Mouse (Mus musculus): ENCODE data around the gene Tns1. TPM values are rescaled to one million over a fixed set of nuclear protein-coding genes. Genes with fewer than 3 reads are reported as not detected.

Tns1 gene
- polyA plus RNA-seq, 1 experiment from 2014 or later = 9.3 TPM

GRCm38 (mm10) chr1:74029669-74030068 lies 94.6 kb downstream of the Tns1 start:
- H3K4me3 ChIP-seq (ENCODE audit: low read depth, low read length) = no peak overlapping the region
- H3K27ac ChIP-seq (ENCODE audit: low read depth, low read length) = no peak overlapping the region
- no peak for DNase-seq (ENCODE audit: low spot score, missing footprints)
- H3K36me3 ChIP-seq (ENCODE audit: control insufficient read depth, insufficient read depth, low read length) = no peaks in the 10 kb centered on the region
- no peaks in the 10 kb centered on the region for H3K9me3 ChIP-seq (ENCODE audit: control insufficient read depth, low read length)
- H3K4me1 ChIP-seq (ENCODE audit: control insufficient read depth, insufficient read depth, low read length) = no peaks in the 10 kb centered on the region
- WGBS = 88% methylated on average over 3 of the region's 3 CpGs
- no peak overlapping the region for H3K4me2 ChIP-seq
- ATAC-seq (ENCODE audit: low FRiP score) = no peak
- no peaks in the 10 kb centered on the region; the same call in 1 of the 2 replicates for H3K27me3 ChIP-seq (ENCODE audit: control insufficient read depth, insufficient read depth, low read length)
- H3K9ac ChIP-seq (ENCODE audit: low read length) = no peak overlapping the region

GRCm38 (mm10) chr1:74028881-74029266 lies 95.4 kb downstream of the Tns1 start:
- WGBS = 87% methylated on average over 5 of the region's 5 CpGs
- Histone ChIP-seq H3K4me3 (ENCODE audit: low read depth, low read length) (no peak overlapping the region), H3K4me1 (ENCODE audit: control insufficient read depth, insufficient read depth, low read length) (no peaks in the 10 kb centered on the region), H3K4me2 (no peak overlapping the region), H3K9ac (ENCODE audit: low read length) (no peak overlapping the region), H3K36me3 (ENCODE audit: control insufficient read depth, insufficient read depth, low read length) (no peaks in the 10 kb centered on the region), H3K27me3 (ENCODE audit: control insufficient read depth, insufficient read depth, low read length) (no peaks in the 10 kb centered on the region; the same call in 1 of the 2 replicates), H3K27ac (ENCODE audit: low read depth, low read length) (no peak overlapping the region), H3K9me3 (ENCODE audit: control insufficient read depth, low read length) (no peaks in the 10 kb centered on the region)
- DNase-seq (ENCODE audit: low spot score, missing footprints) = no peak
- no peak for ATAC-seq (ENCODE audit: low FRiP score)

DNA sequence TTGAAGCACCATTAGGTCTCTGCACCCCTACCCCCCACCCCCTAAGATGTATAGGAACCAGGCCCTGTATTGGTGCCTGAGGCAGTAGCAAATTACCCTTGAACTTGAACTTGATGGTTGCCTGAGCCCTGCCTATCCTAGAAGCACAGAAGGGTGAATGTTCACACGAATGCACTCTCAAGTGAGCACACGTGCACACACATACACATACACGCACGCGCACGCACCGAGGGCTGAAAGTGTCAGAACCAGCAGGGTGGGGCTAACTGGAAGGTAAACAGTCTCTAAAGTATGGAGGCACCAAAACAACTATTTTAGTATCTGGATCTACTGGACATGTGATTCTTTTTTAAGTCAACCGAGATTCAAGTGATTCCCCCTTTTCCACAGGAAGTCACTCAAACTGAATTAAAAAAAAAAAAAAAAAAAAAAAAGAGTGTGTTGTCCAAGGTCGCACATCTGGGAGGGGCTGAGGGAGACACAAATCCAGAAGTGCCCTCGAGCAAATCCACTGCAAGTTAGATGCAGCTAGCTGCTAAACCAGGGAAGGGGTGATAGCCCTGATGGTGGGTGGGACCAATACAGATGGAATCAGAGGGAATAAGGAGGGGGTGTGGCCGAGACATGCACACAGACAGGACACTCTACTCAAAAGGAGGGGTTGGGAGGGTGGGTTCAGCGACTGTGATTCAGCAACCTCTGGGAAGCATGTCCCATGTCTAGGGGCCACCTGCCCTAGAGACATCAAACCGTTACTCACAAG lies 96.0 kb downstream of the Tns1 start:
- 85% methylated on average over 13 of the region's 13 CpGs for WGBS
- H3K27ac ChIP-seq (ENCODE audit: low read depth, low read length) = no peak overlapping the region
- no peak for DNase-seq (ENCODE audit: low spot score, missing footprints)
- no peak overlapping the region for H3K4me3 ChIP-seq (ENCODE audit: low read depth, low read length)
- ATAC-seq (ENCODE audit: low FRiP score) = no peak
- H3K4me1 ChIP-seq (ENCODE audit: control insufficient read depth, insufficient read depth, low read length) = no peaks in the 10 kb centered on the region
- no peaks in the 10 kb centered on the region for H3K9me3 ChIP-seq (ENCODE audit: control insufficient read depth, low read length)
- no peaks in the 10 kb centered on the region for H3K36me3 ChIP-seq (ENCODE audit: control insufficient read depth, insufficient read depth, low read length)
- H3K27me3 ChIP-seq (ENCODE audit: control insufficient read depth, insufficient read depth, low read length) = no peaks in the 10 kb centered on the region; the same call in 1 of the 2 replicates
- H3K4me2 ChIP-seq = no peak overlapping the region
- H3K9ac ChIP-seq (ENCODE audit: low read length) = no peak overlapping the region

DNA sequence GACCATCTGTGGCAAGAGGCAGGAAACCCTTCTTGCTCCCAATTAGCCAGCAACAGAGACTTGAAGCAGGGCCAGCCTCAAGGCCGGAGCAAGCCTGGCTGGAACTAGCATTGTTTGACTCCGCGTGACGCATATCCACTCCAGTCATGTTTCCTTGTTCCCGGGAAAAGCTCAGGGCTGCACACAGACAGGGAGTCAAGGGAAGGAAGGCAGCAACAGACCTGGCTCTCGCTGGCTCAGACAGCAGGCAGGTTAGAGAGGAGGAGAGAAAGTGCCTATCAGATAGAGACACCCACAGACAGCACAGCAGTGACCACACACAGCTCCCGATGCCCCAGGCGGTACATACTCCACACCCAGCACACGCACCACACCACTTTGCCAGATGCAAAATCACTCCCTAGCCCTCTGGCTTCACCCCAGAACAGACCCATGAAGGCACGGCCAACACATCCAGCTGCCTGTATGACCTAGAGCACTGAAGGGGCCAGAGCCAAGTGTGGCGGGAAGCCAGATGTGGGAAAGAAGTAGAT lies 96.6 kb downstream of the Tns1 start:
- Histone ChIP-seq H3K4me1 (ENCODE audit: control insufficient read depth, insufficient read depth, low read length) (no peaks in the 10 kb centered on the region), H3K9ac (ENCODE audit: low read length) (no peak overlapping the region), H3K36me3 (ENCODE audit: control insufficient read depth, insufficient read depth, low read length) (no peaks in the 10 kb centered on the region), H3K27ac (ENCODE audit: low read depth, low read length) (no peak overlapping the region), H3K9me3 (ENCODE audit: control insufficient read depth, low read length) (no peaks in the 10 kb centered on the region), H3K4me3 (ENCODE audit: low read depth, low read length) (no peak overlapping the region), H3K27me3 (ENCODE audit: control insufficient read depth, insufficient read depth, low read length) (no peaks in the 10 kb centered on the region; the same call in 1 of the 2 replicates), H3K4me2 (no peak overlapping the region)
- DNase-seq (ENCODE audit: low spot score, missing footprints) = no peak
- 65% methylated on average over 11 of the region's 11 CpGs for WGBS
- no peak for ATAC-seq (ENCODE audit: low FRiP score)

DNA sequence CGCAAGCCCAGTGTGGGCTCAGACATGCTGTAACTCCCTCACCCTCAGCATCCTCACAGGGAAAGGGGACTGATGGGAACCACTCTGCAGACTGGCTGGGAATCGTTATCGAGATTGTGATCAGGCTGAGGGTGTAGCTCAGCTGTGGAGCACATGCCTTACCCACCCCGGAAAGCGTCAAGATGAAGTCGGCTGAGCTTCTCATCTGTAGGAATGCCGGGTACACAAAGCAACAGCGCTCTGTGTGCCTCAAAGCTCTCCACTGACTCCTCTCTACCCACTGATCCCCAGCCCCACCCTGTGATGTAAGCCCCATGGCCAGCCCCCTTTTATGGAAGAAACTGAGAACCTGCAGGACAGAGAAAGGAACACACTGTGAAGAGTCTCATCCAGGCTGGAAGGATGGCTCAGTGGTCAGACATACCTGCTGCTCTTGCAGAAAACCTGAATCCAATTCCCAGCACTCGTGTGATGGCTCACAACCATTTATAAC lies 97.5 kb downstream of the Tns1 start:
- no peak overlapping the region for H3K4me2 ChIP-seq
- DNase-seq (ENCODE audit: low spot score, missing footprints) = no peak
- ATAC-seq (ENCODE audit: low FRiP score) = no peak
- no peaks in the 10 kb centered on the region for H3K4me1 ChIP-seq (ENCODE audit: control insufficient read depth, insufficient read depth, low read length)
- no peak overlapping the region for H3K9ac ChIP-seq (ENCODE audit: low read length)
- H3K27me3 ChIP-seq (ENCODE audit: control insufficient read depth, insufficient read depth, low read length) = no peaks in the 10 kb centered on the region
- no peak overlapping the region for H3K4me3 ChIP-seq (ENCODE audit: low read depth, low read length)
- 80% methylated on average over 9 of the region's 9 CpGs for WGBS
- no peak overlapping the region for H3K27ac ChIP-seq (ENCODE audit: low read depth, low read length)
- H3K9me3 ChIP-seq (ENCODE audit: control insufficient read depth, low read length) = no peaks in the 10 kb centered on the region
- no peaks in the 10 kb centered on the region for H3K36me3 ChIP-seq (ENCODE audit: control insufficient read depth, insufficient read depth, low read length)

DNA sequence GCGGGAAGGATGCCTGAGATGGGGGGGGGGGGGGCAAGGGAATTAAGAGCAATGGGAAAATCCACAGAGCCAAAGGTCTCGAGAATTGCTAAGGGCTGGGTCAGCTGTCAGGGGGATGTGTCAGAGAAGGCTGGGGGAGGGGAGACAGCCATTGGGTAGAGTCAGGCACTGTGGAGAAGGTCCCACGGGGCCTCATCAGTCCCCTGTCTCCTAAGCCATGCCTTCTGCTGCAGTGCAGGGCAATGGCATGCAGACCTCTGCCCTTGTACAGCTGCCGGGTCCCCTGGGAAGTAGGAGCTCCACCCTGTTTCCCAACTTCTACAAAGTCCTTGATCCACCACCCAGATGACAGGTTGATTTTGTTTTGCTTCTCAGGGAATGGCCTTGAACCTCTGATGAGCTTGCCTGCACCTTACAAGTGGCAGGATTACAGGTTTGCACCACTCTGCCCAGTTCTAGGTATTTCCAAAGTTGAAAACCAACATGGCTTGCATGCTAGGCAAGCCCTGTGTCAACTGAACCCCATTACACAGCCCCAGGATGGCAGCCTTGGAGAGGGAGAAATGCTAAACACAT lies 98.5 kb downstream of the Tns1 start:
- H3K9me3 ChIP-seq (ENCODE audit: control insufficient read depth, low read length) = no peaks in the 10 kb centered on the region
- H3K4me1 ChIP-seq (ENCODE audit: control insufficient read depth, insufficient read depth, low read length) = no peaks in the 10 kb centered on the region
- no peak overlapping the region for H3K27ac ChIP-seq (ENCODE audit: low read depth, low read length)
- ATAC-seq (ENCODE audit: low FRiP score) = no peak; the same call in 1 of the 2 replicates
- no peak overlapping the region for H3K4me3 ChIP-seq (ENCODE audit: low read depth, low read length)
- H3K36me3 ChIP-seq (ENCODE audit: control insufficient read depth, insufficient read depth, low read length) = no peaks in the 10 kb centered on the region
- H3K9ac ChIP-seq (ENCODE audit: low read length) = no peak overlapping the region
- H3K27me3 ChIP-seq (ENCODE audit: control insufficient read depth, insufficient read depth, low read length) = no peaks in the 10 kb centered on the region
- H3K4me2 ChIP-seq = no peak overlapping the region
- WGBS = 43% methylated on average over 4 of the region's 4 CpGs
- no peak for DNase-seq (ENCODE audit: low spot score, missing footprints)

- no peak overlapping the region for H3K9ac ChIP-seq (ENCODE audit: low read length)
- H3K4me3 ChIP-seq (ENCODE audit: low read depth, low read length) = no peak overlapping the region
- H3K27ac ChIP-seq (ENCODE audit: low read depth, low read length) = no peak overlapping the region
- ATAC-seq (ENCODE audit: low FRiP score) (no peak), DNase-seq (ENCODE audit: low spot score, missing footprints) (no peak)
- no peaks in the 10 kb centered on the region for H3K9me3 ChIP-seq (ENCODE audit: control insufficient read depth, low read length)
- H3K4me2 ChIP-seq = no peak overlapping the region
- no peaks in the 10 kb centered on the region for H3K27me3 ChIP-seq (ENCODE audit: control insufficient read depth, insufficient read depth, low read length)
- H3K36me3 ChIP-seq (ENCODE audit: control insufficient read depth, insufficient read depth, low read length) = no peaks in the 10 kb centered on the region
- H3K4me1 ChIP-seq (ENCODE audit: control insufficient read depth, insufficient read depth, low read length) = no peaks in the 10 kb centered on the region
- WGBS = 58% methylated on average over 6 of the region's 6 CpGs
These were observed 99.0 kb downstream of the Tns1 start for GRCm38 (mm10) chr1:74025227-74025626.

DNA sequence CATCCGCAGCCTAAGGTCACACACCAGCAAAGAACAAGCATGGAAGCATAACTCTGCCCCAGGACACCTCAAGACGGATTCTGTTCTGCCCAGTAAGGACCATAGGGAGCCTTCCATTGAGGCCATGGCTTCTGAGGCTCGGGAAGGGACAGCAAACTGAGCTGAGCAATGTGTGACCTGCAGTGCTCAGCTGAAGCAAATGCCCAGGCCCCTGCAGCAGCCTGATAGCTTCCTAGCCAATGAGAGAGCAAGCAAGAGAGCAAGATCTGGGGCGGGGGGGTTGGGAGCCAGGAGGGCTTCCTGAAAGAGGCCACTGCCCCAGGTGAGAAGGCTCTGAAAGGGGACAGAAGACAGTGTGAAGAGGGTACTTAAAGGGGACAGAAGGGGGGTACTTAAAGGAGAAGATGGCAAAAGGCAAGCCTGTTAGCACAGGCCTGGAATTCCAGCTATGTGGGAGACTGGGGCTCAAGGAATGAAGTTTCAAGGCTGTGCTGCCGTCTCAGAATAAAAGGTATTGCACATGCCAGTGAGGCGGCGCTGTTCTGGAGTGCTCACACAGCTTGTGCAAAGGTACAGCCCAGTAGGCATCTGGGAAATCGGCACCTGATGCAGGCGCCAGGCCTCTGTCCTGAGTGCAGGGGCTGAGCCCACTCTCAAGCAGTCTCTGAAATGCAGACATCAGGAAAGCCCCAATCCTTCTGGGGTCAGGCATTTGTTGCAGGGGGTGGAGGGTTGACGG lies 99.6 kb downstream of the Tns1 start:
- H3K9me3 ChIP-seq (ENCODE audit: control insufficient read depth, low read length) = no peaks in the 10 kb centered on the region
- no peaks in the 10 kb centered on the region for H3K27me3 ChIP-seq (ENCODE audit: control insufficient read depth, insufficient read depth, low read length)
- H3K4me2 ChIP-seq = no peak overlapping the region
- H3K36me3 ChIP-seq (ENCODE audit: control insufficient read depth, insufficient read depth, low read length) = no peaks in the 10 kb centered on the region
- H3K4me1 ChIP-seq (ENCODE audit: control insufficient read depth, insufficient read depth, low read length) = no peaks in the 10 kb centered on the region
- H3K9ac ChIP-seq (ENCODE audit: low read length) = no peak overlapping the region
- H3K27ac ChIP-seq (ENCODE audit: low read depth, low read length) = no peak overlapping the region
- 55% methylated on average over 10 of the region's 10 CpGs for WGBS
- no peak overlapping the region for H3K4me3 ChIP-seq (ENCODE audit: low read depth, low read length)
- ATAC-seq (ENCODE audit: low FRiP score) (no peak), DNase-seq (ENCODE audit: low spot score, missing footprints) (no peak)

DNA sequence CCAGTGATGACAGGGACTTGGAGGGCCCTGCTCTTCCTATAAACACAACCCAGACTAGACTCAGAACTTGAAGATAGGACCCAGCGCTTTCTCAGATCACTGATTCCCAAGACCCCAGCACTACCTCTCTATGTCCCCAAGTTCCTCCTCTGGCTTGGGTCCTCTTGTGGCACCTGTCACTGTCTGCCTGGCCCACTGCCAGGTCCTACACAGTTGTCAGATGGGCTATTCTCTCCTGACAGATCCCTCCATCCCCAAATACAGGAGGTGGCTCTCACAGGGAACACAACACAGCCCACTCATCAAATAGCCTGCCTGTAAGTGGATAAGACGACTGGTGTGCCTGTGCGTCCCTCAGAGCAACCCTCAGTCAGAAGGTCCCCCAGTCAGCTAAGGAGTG lies 101.3 kb downstream of the Tns1 start:
- H3K9ac ChIP-seq (ENCODE audit: low read length) = no peak overlapping the region
- H3K27ac ChIP-seq (ENCODE audit: low read depth, low read length) = no peak overlapping the region
- no peaks in the 10 kb centered on the region for H3K27me3 ChIP-seq (ENCODE audit: control insufficient read depth, insufficient read depth, low read length)
- ATAC-seq (ENCODE audit: low FRiP score) = no peak
- WGBS = 88% methylated on average over 3 of the region's 3 CpGs
- no peak for DNase-seq (ENCODE audit: low spot score, missing footprints)
- H3K4me1 ChIP-seq (ENCODE audit: control insufficient read depth, insufficient read depth, low read length) = no peaks in the 10 kb centered on the region
- H3K9me3 ChIP-seq (ENCODE audit: control insufficient read depth, low read length) = no peaks in the 10 kb centered on the region
- no peak overlapping the region for H3K4me2 ChIP-seq
- no peaks in the 10 kb centered on the region for H3K36me3 ChIP-seq (ENCODE audit: control insufficient read depth, insufficient read depth, low read length)
- no peak overlapping the region for H3K4me3 ChIP-seq (ENCODE audit: low read depth, low read length)

Data from midbrain, embryonic 11.5 days (tissue).